Mouse (Mus musculus) heart, postnatal 0 days (tissue): ENCODE measurements at regions not wholly inside any gene's neighbourhood (a gene's known extent, or its start where the extent isn't known, plus 50 kb on each side); places are given as distances from the start of the nearest gene placed in this dataset.

Experiments
- CTCF ChIP-seq: IDR thresholded peaks from 2 replicates; pipeline ENCODE4 v1.5.1; 2016; ENCODE audit warnings: antibody characterized with exemption, control low read depth, low read depth
- EP300 ChIP-seq: IDR thresholded peaks from 2 replicates; pipeline ENCODE4 v1.6.1; 2016; ENCODE audit warnings: antibody characterized with exemption, low read depth

- no peak for TF ChIP-seq CTCF
- no peak for TF ChIP-seq EP300
Measured at GRCm38 (mm10) chr5:12856869-12857268, 268.3 kb upstream of the Sema3a start.
